Mouse (Mus musculus): ENCODE measurements around the gene A730071L15Rik. TPM values are rescaled to one million over a fixed set of nuclear protein-coding genes. Genes with fewer than 3 reads are reported as not detected.

The A730071L15Rik gene
- polyA plus RNA-seq, 1 experiment: 0.11 TPM

GRCm38 (mm10) chr11:6200087-6200569 lies 299 bp downstream of the A730071L15Rik start, which contains the start of gene Nudcd3:
Gene Nudcd3 (minus strand): TSS chr11:6200415.
- Histone ChIP-seq H3K4me1 (ENCODE audit: control insufficient read depth, insufficient read depth, low read length) (peaks cover 8% of the 10 kb centered on the region), H3K4me3 (replicated peaks; ENCODE audit: extremely low read depth, low read depth, low read length) (peak within 1 kb of the TSS; percentile 75)
- no peak for TF ChIP-seq CTCF (IDR thresholded peaks at IDR 0.05; ENCODE audit: insufficient read depth, low read length)
- peak; percentile 81; the same call in 1 of the 2 replicates for TF ChIP-seq POLR2A (IDR thresholded peaks at IDR 0.05; ENCODE audit: borderline replicate concordance, extremely low read depth, low read depth, low read length)
- DNase-seq: peak; percentile 92
- WGBS: under 1% methylated on average over 39 of the region's 39 CpGs

- H3K4me3 ChIP-seq (replicated peaks; ENCODE audit: extremely low read depth, low read depth, low read length): peak overlapping the region; percentile 75
- DNase-seq: no peak
- 24% methylated on average over 9 of the region's 9 CpGs for WGBS
- no peak for TF ChIP-seq CTCF (IDR thresholded peaks at IDR 0.05; ENCODE audit: insufficient read depth, low read length)
- TF ChIP-seq POLR2A (IDR thresholded peaks at IDR 0.05; ENCODE audit: borderline replicate concordance, extremely low read depth, low read depth, low read length): no peak
- peaks cover 8% of the 10 kb centered on the region for H3K4me1 ChIP-seq (ENCODE audit: control insufficient read depth, insufficient read depth, low read length)
Measured at GRCm38 (mm10) chr11:6200570-6200969, 741 bp downstream of the A730071L15Rik start.

GRCm38 (mm10) chr11:6207090-6207489 lies 7.3 kb downstream of the A730071L15Rik start:
- H3K4me1 ChIP-seq (ENCODE audit: control insufficient read depth, insufficient read depth, low read length): no peaks in the 10 kb centered on the region
- 82% methylated on average over 2 of the region's 2 CpGs for WGBS
- DNase-seq: no peak
- no peak overlapping the region for H3K4me3 ChIP-seq (replicated peaks; ENCODE audit: extremely low read depth, low read depth, low read length)
- TF ChIP-seq POLR2A (IDR thresholded peaks at IDR 0.05; ENCODE audit: borderline replicate concordance, extremely low read depth, low read depth, low read length) (no peak), CTCF (IDR thresholded peaks at IDR 0.05; ENCODE audit: insufficient read depth, low read length) (no peak)

GRCm38 (mm10) chr11:6208158-6208557 lies 8.3 kb downstream of the A730071L15Rik start:
- no peak overlapping the region for H3K4me3 ChIP-seq (replicated peaks; ENCODE audit: extremely low read depth, low read depth, low read length)
- WGBS: 64% methylated on average over 1 of the region's 1 CpGs
- no peaks in the 10 kb centered on the region for H3K4me1 ChIP-seq (ENCODE audit: control insufficient read depth, insufficient read depth, low read length)
- no peak for DNase-seq
- TF ChIP-seq POLR2A (IDR thresholded peaks at IDR 0.05; ENCODE audit: borderline replicate concordance, extremely low read depth, low read depth, low read length): no peak
- TF ChIP-seq CTCF (IDR thresholded peaks at IDR 0.05; ENCODE audit: insufficient read depth, low read length): no peak

GRCm38 (mm10) chr11:6216834-6217233 lies 17.0 kb downstream of the A730071L15Rik start:
- H3K4me1 ChIP-seq (ENCODE audit: control insufficient read depth, insufficient read depth, low read length): no peaks in the 10 kb centered on the region
- no peak for DNase-seq
- WGBS: 40% methylated on average over 3 of the region's 3 CpGs
- TF ChIP-seq CTCF (IDR thresholded peaks at IDR 0.05; ENCODE audit: insufficient read depth, low read length) (no peak), POLR2A (IDR thresholded peaks at IDR 0.05; ENCODE audit: borderline replicate concordance, extremely low read depth, low read depth, low read length) (no peak)
- H3K4me3 ChIP-seq (replicated peaks; ENCODE audit: extremely low read depth, low read depth, low read length): no peak overlapping the region

GRCm38 (mm10) chr11:6218189-6218896 lies 18.5 kb downstream of the A730071L15Rik start:
- DNase-seq: no peak
- TF ChIP-seq CTCF (IDR thresholded peaks at IDR 0.05; ENCODE audit: insufficient read depth, low read length) (no peak), POLR2A (IDR thresholded peaks at IDR 0.05; ENCODE audit: borderline replicate concordance, extremely low read depth, low read depth, low read length) (no peak)
- no peaks in the 10 kb centered on the region for H3K4me1 ChIP-seq (ENCODE audit: control insufficient read depth, insufficient read depth, low read length)
- H3K4me3 ChIP-seq (replicated peaks; ENCODE audit: extremely low read depth, low read depth, low read length): no peak overlapping the region
- 71% methylated on average over 11 of the region's 11 CpGs for WGBS

GRCm38 (mm10) chr11:6219967-6220366 lies 20.1 kb downstream of the A730071L15Rik start:
- no peak overlapping the region for H3K4me3 ChIP-seq (replicated peaks; ENCODE audit: extremely low read depth, low read depth, low read length)
- no peaks in the 10 kb centered on the region for H3K4me1 ChIP-seq (ENCODE audit: control insufficient read depth, insufficient read depth, low read length)
- 90% methylated on average over 6 of the region's 6 CpGs for WGBS
- TF ChIP-seq CTCF (IDR thresholded peaks at IDR 0.05; ENCODE audit: insufficient read depth, low read length) (no peak), POLR2A (IDR thresholded peaks at IDR 0.05; ENCODE audit: borderline replicate concordance, extremely low read depth, low read depth, low read length) (no peak)
- DNase-seq: no peak

GRCm38 (mm10) chr11:6222187-6222586 lies 22.4 kb downstream of the A730071L15Rik start:
- Histone ChIP-seq H3K4me3 (replicated peaks; ENCODE audit: extremely low read depth, low read depth, low read length) (no peak overlapping the region), H3K4me1 (ENCODE audit: control insufficient read depth, insufficient read depth, low read length) (no peaks in the 10 kb centered on the region)
- DNase-seq: no peak
- WGBS: 88% methylated on average over 10 of the region's 10 CpGs
- TF ChIP-seq CTCF (IDR thresholded peaks at IDR 0.05; ENCODE audit: insufficient read depth, low read length): no peak
- TF ChIP-seq POLR2A (IDR thresholded peaks at IDR 0.05; ENCODE audit: borderline replicate concordance, extremely low read depth, low read depth, low read length): no peak

- Histone ChIP-seq H3K4me3 (replicated peaks; ENCODE audit: extremely low read depth, low read depth, low read length) (no peak overlapping the region), H3K4me1 (ENCODE audit: control insufficient read depth, insufficient read depth, low read length) (no peaks in the 10 kb centered on the region)
- TF ChIP-seq CTCF (IDR thresholded peaks at IDR 0.05; ENCODE audit: insufficient read depth, low read length) (no peak), POLR2A (IDR thresholded peaks at IDR 0.05; ENCODE audit: borderline replicate concordance, extremely low read depth, low read depth, low read length) (no peak)
- no peak for DNase-seq
- 75% methylated on average over 14 of the region's 14 CpGs for WGBS
Measured at GRCm38 (mm10) chr11:6224541-6225229, 24.9 kb downstream of the A730071L15Rik start.

Data from lung, adult 2 months (tissue).